Mouse (Mus musculus) small intestine, adult 2 months (tissue): ENCODE measurements around the gene Sorcs2.

Source experiments
- CTCF ChIP-seq: fragments of 200-500 bp; IDR thresholded peaks from 2 replicates; pipeline ENCODE4 v1.5.1; 2012; ENCODE audit warnings: low read depth, mild to moderate bottlenecking, control low read depth, inconsistent platforms, low read length, moderate library complexity, mixed read lengths; ENCODE audit not compliant: insufficient replicate concordance, insufficient read length; ENCODE audit errors: extremely low read depth
- POLR2A ChIP-seq: fragments of 200-500 bp; IDR thresholded peaks from 2 replicates; pipeline ENCODE4 v1.6.1; 2012; ENCODE audit warnings: low read depth, mild to moderate bottlenecking, control low read depth, inconsistent platforms, low read length, moderate library complexity

DNA sequence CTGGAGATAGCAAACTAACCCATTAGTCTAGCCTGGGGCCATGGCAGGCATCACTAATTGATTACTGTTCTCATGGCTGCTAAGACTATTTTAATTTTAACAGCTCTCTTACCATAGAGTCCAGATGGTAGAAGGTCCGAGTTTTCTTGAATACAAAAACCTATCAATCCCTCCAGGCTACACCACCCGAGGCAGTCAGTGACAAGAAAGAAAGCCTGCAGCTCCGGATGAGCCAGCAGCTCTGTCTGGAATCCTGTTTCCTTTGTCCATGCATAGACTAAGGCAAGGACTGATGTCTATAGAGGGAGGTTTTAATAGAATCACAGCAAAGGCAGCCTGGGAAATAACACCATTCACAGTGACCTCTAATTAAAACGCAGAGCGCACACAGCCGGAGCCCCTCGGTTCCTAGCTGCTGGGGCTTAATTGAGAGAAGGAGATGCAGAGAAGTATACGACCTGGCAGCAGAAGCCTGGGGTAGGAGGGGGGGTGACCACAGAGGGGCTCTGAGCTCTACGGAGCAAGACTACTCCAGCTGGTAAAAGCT is 223.3 kb downstream of the Sorcs2 start:
- TF ChIP-seq CTCF (no peak), POLR2A (no peak)
